Mouse (Mus musculus) embryo, embryonic 10 days (tissue): ENCODE measurements at regions not wholly inside any gene's neighbourhood (a gene's known extent, or its start where the extent isn't known, plus 50 kb on each side); places are given as distances from the start of the nearest gene placed in this dataset.
A peak's percentile ranks its signal among the peaks of the same experiment; 100 is the strongest.
"Not testable (repeated sequence)": the region's sequence is repeated elsewhere in the genome, so short reads cannot be mapped to it uniquely, and the experiment has no call there.

Experiments used
- DNase-seq: peaks from one replicate; pipeline ENCODE4 v3.0.0-alpha.2; 2015; ENCODE audit warnings: low spot score

- DNase-seq = no peak
Observed at GRCm38 (mm10) chr8:35020480-35020879, 745.1 kb upstream of the Gm19410 start.

- DNase-seq = no peak
Observed at GRCm38 (mm10) chr8:35022649-35023048, 742.9 kb upstream of the Gm19410 start.

- DNase-seq = no peak
Observed at GRCm38 (mm10) chr8:35047798-35048197, 717.8 kb upstream of the Gm19410 start.

GRCm38 (mm10) chr8:35053444-35053843 lies 712.1 kb upstream of the Gm19410 start:
- no peak for DNase-seq

DNA sequence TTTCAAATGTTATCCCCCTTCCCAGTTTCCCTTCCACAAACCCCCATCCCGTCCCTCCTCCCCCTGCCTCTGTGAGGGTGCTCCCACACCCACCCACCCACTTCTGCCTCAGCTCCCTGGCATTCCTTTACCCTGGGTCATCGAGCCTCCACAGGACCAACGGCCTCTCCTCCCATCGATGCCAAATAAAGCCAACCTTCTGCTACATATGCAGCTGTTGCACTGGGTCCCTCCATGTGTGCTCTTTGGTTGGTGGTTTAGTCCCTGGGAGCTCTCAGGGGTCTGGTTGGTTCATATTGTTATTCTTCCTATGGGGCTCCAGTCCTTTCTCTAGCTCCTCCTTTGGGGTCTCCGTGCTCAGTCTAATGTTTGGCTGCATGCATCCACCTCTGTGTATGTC lies 704.5 kb upstream of the Gm19410 start:
- DNase-seq = no peak

DNA sequence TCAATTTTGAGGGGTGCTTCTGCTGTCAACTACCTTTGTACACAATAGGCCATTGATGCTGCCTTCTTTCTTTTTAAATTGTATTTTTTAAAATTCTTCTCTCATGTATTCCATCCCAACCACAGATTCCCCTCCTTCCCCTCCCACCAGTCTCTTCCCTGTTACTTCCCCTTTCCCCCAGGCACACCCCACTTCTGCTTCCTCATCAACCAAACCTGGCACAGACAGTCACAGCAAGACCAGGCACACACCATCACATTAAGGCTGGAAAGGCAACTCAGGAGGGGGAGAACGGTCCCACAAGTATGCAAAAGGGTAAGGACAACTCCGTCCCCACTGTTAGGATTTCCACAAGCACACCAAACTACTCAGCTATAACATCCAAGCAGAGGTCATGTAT lies 697.4 kb upstream of the Gm19410 start:
- DNase-seq = no peak

DNA sequence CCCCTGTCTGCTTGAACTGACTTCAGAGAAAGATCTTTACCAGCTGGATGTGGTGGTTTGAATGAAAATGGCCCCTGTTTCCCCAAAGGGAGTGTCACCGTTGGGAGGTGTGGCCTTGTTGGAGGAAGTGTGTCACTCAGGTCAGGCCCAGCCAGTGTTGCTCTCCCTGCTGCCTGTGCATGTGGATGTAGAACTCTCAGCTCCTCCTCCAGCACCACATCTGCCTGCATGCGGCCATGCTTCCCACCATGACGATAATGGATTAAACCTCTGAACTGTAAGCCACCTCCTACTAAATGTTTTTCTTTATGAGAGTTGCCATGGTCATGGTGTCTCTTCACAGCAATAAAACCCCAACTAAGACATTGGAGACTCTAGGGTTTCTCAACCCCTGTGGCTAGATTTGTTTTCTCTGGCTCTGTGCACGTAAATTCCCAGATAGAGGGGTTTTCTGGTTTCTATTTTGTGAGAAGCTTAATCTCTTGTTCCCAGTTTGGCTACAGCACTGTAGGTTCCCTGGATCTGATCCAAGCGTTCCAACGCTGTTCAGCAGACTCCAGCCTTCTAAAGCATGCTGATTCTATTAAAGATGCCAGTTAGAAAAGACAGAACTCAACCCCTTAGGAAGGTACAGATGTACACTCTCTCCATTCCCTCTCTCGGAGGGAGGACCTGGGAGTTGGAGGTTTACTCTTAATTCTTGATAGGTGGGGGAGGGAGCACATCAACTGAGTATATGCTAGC lies 695.2 kb upstream of the Gm19410 start:
- no peak for DNase-seq

- DNase-seq = no peak
Observed at GRCm38 (mm10) chr8:35075971-35076370, 689.6 kb upstream of the Gm19410 start.

DNA sequence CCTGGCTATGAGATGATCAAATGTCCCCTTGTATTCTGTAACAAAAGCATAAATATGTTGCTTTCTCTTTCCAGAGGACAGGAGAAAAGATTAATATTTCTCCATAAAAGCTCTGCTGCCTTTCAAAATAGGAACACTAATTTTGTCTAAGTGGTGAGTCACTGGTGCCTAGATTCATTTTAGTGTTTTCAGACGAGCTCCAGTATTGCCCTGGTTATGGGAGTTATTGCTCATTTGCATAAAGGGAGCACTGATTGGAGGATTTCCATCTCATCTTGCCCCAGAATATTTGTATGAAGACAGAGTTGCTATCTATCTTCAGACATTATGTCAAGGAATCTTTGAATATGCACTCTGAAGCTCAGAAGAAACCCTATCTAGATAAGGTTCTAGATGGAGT lies 682.4 kb upstream of the Gm19410 start:
- DNase-seq = no peak

GRCm38 (mm10) chr8:35087070-35087469 lies 678.5 kb upstream of the Gm19410 start:
- DNase-seq = no peak

DNA sequence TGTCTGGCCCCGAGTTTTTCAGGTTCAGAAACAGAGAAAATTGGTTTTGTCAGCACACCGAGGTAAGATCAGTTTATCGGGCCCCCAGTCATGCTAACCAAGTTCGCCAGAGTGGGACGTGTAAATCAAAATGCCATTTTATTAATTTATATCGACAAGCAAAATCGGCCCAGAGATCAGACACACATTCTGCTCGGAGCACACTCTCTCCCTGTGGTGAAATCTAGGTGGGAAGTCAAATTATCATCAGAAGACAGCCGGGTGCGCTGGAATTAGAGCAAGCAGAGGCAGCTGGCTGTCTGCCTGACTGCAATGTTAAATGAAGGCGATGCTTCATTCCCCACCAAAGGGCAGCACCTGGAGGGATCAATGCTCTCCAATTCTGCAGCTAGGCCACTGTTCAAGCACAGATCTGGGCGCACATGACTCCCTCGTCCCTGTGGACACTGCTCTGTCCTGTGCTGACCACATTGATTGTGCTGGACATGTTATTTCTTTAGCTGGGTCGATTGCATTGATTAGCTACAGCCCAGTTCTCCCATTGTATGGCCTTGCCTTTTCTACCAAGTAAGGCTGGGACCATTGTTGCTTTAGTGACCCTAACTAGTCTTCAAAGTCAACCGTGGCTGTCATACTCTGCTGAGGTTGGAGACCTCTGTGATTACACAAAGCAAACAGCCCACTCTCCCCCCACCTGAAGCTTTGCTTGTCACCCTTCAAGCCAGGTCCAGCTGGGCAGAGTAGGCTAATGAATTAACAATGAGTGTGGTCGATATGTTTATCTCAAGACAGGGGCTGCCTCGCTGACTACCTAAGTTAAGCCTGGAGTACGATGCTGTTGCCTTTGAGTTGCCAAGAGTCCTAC lies 677.0 kb upstream of the Gm19410 start:
- DNase-seq = peak; percentile 13

DNA sequence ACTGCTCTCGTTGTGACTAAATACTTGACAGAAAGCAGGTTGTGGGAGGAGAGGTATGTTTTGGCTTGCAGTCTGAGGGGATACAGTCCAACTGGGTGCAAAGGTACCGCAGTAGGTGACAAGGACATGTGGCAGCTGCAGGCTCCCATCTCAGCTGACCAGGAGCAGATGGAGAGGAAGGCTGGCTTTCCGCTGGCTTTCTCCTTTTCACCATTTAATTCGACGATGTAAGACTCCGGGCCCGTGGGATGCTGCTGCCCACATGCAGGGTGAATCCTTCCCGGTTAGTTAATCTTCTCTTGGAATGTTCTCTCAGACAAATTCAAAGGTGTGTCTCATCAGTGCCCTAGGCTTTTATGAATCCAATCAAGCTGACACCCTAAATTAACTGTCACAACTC lies 676.1 kb upstream of the Gm19410 start:
- no peak for DNase-seq

DNA sequence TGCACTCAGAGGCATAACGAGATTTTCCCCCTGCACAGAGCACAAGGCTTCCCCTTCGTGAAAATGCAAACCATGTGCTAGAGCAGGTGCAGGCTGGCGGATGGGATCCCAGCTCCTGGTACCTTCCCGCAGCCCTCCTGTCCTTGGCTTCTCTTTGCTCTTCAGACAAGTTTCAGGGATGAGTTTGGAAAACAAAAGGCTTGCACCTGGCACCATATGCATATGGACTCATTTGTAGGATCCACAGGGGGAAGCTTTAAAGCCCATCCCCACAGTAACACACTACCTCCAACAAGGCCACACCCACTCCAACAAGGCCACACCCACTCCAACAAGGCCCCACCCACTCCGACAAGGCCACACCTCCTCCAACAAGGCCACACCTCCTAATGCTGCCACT lies 663.9 kb upstream of the Gm19410 start:
- no peak for DNase-seq

DNA sequence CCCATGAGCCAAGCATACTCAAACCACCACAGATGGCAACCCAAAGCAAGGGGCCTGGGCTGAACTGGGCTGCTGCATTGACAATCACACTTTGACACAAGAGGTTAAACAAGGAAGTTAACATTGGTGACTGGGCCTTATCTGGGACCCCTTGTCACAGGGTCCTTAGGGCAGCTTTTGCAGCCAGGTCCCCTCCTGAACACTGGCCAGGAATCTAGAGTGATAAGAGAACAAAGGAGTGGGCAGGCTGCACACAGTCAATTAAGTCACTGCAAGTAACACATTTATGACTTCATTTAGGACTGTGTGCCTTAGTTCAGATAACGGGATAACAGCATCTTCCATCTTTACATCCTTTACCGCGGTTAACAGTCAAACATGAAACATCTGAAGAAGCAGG lies 663.5 kb upstream of the Gm19410 start:
- DNase-seq = not testable (repeated sequence)

- not testable (repeated sequence) for DNase-seq
Observed at GRCm38 (mm10) chr8:35104465-35104876, 661.1 kb upstream of the Gm19410 start.

DNA sequence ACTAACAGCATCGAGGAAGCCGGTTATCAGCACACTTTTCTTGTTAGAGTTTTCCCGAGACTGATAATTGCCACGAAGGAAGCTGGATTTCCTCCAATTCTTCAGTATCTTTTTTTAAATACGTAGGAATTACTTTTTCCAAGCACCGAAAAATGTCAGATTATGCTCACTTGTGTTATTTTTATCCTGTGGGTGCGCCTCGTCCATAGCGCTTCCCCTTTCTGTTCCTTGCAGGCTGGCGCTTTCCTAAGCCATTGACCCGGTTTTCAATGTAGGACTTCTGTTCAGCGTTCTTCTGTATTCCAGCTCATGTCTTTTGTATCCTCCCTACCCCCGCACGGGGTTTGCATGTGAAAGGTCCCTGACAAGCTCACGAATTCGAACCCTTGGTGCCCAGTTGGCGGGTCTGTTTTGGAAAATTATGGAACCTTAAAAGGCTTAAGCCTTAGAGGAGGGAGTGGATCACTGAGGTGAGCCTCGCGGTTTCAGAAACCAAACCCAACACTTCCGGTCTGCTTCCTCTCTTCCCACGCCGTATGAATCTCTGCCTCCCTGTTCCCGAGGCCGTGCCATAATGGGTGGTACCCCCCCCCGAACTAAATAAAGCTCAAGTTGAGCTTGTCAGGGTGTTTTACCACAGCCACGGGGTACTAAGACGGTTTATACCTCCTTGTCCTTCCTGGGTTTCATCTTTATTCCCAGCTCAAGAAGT lies 655.9 kb upstream of the Gm19410 start:
- no peak for DNase-seq

GRCm38 (mm10) chr8:35110286-35110685 lies 655.3 kb upstream of the Gm19410 start:
- DNase-seq = no peak

DNA sequence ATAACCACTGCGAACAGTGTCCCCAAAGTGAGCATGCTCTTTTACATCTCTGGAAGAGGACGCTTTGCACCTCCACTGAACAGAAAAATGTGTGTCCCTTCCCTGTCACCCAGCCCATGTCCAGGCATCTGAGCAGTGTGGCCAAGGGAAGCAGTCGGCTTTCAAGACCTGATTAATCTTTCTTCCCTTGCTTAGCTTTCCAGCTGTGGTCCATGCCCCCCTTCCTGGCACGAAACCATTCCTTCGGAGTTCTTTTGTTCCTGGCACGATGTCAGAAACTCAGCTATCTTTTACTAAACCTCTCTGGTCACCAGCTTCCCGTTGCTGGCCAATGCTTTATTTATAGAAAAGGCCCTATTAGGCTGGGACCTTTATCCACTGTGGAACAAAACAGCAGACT lies 654.5 kb upstream of the Gm19410 start:
- DNase-seq = no peak

DNA sequence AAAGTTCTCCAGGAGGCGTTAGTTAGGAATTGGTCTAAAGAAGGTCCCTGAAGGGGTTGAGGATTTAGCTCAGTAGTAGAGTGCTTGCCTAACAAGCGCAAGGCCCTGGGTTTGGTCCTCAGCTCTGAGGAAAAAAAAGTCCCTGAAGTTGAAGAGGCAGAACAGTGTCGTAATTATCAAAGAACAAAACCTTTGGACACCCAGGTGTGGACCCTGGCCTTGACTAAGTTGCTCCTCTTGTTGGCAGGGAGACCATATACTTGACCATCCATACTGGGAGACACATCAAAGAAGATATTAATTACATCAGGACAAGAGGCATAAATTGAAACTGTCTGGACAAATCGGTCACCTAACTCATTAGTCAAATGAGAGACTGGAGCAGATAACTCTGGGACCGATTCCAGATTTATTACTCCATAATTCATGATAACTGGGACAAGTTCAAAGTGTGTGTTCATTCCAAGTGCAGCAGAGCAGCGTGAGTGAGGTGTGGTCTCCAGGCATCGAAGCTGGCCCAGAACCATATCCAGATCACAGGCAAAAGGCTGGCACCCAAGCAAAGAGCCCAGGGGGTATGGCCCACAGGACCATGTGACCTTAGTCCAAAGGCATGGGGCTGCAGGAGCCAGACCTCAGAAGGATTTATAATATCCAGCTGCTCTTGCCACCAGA lies 652.9 kb upstream of the Gm19410 start:
- no peak for DNase-seq

GRCm38 (mm10) chr8:35114031-35114430 lies 651.6 kb upstream of the Gm19410 start:
- DNase-seq = no peak

DNA sequence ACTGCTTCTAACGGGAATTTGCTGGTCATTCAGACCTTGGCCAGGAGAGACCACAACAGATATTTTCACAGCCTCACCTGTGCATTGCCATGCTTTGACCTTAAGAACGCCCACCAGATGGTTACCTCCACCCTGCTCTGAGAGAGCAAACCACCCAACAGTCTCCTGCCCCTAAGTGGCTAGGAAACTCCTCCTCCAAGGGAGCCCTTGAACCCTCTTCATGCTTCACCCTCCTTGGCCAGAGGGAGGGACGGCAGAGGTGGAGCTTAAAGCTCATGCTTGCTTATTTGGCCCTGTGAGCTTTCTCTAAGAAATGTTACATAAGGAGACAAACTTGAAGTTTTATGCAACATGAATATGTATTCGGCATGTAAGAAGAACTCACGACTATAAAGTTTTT lies 645.0 kb upstream of the Gm19410 start:
- no peak for DNase-seq

GRCm38 (mm10) chr8:35121084-35121483 lies 644.5 kb upstream of the Gm19410 start:
- no peak for DNase-seq
